Mouse (Mus musculus) lung, postnatal 0 days (tissue): ENCODE results near the gene Ccdc194.

Source experiments
- CTCF ChIP-seq: IDR thresholded peaks from 2 replicates; pipeline ENCODE4 v1.5.1; 2016; ENCODE audit warnings: antibody characterized with exemption, mild to moderate bottlenecking
- EP300 ChIP-seq: IDR thresholded peaks from 2 replicates; pipeline ENCODE4 v1.6.1; 2016; ENCODE audit warnings: antibody characterized with exemption, mild to moderate bottlenecking, control low read depth

GRCm38 (mm10) chr8:71495811-71496210, 29.7 kb downstream of the Ccdc194 start:
- no peak for TF ChIP-seq CTCF
- no peak for TF ChIP-seq EP300
